Mouse (Mus musculus) hindbrain, postnatal 0 days (tissue): ENCODE measurements around the gene Ppard. TPM values are rescaled to one million over a fixed set of nuclear protein-coding genes. Genes with fewer than 3 reads are reported as not detected.

Experiments used
- ATAC-seq: fragments of 200-750 bp; cut with Nextera tagmentation; 2 replicates; pipeline ENCODE4 v1.8.0; 2017; ENCODE audit warnings: mild to moderate bottlenecking, moderate TSS enrichment, moderate library complexity
- DNase-seq: peaks from one replicate; pipeline ENCODE4 v3.0.0-alpha.2; 2015; ENCODE audit warnings: low spot score
- H3K27ac ChIP-seq: fragments of 300-500 bp; sonication (generic); 2 replicates; pipeline ENCODE4 v1.5.1; 2014; ENCODE audit warnings: mild to moderate bottlenecking
- H3K27me3 ChIP-seq: fragments of 300-500 bp; sonication (generic); 2 replicates; pipeline ENCODE4 v1.6.1; 2014; ENCODE audit warnings: low read length, mixed read lengths; ENCODE audit not compliant: insufficient read depth
- H3K36me3 ChIP-seq: fragments of 300-500 bp; sonication (generic); 2 replicates; pipeline ENCODE4 v1.6.1; 2014; ENCODE audit warnings: low read length, mixed read lengths; ENCODE audit not compliant: insufficient read depth
- H3K4me1 ChIP-seq: fragments of 300-500 bp; sonication (generic); 2 replicates; pipeline ENCODE4 v1.6.1; 2014; ENCODE audit warnings: antibody characterized with exemption, low read length, mixed read lengths; ENCODE audit not compliant: insufficient read depth
- H3K4me2 ChIP-seq: fragments of 300-500 bp; sonication (generic); 2 replicates; pipeline ENCODE4 v1.6.1; 2014; ENCODE audit warnings: low read depth, mild to moderate bottlenecking, low read length, moderate library complexity, mixed read lengths
- H3K4me3 ChIP-seq: fragments of 300-500 bp; sonication (generic); 2 replicates; pipeline ENCODE4 v1.5.1; 2014; ENCODE audit warnings: low read length
- H3K9ac ChIP-seq: fragments of 300-500 bp; sonication (generic); replicated peaks from 2 replicates; pipeline ENCODE4 v1.6.1; 2014; ENCODE audit warnings: mild to moderate bottlenecking, low read length, moderate library complexity, mixed read lengths
- H3K9me3 ChIP-seq: fragments of 300-500 bp; sonication (generic); 2 replicates; pipeline ENCODE4 v1.6.1; 2016; ENCODE audit warnings: low read length, mixed read lengths
- CTCF ChIP-seq: IDR thresholded peaks from 2 replicates; pipeline ENCODE4 v1.5.1; 2016; ENCODE audit warnings: antibody characterized with exemption, control low read depth, low read depth
- WGBS: fragments of 180-500 bp; shearing (Covaris S2); extraction: QIAGEN DNeasy Blood & Tissue Kit; methylation state at CpG from one replicate; pipeline ENCODE4 v1.1.7; 2014; 5-methylcytosine and 5-hydroxymethylcytosine counted together
- polyA plus RNA-seq: library from polyadenylated mRNA; unstranded; fragments of >200 nt; fragmentation: Nextera tagmentation; extraction: Ambion mirVana; gene quantifications from 2 replicates; pipeline ENCODE4 v1.2.1, GENCODE M21; 2015
- total RNA-seq: library from RNA; depleted of rRNA; stranded (reverse); fragments of >200 nt; gene quantifications from 2 replicates; pipeline ENCODE4 v1.2.3, GENCODE M21; 2014

Gene Ppard
- total and polyA plus RNA-seq, 2 experiments from 2014 or later = 1.7 to 16.4 TPM

DNA sequence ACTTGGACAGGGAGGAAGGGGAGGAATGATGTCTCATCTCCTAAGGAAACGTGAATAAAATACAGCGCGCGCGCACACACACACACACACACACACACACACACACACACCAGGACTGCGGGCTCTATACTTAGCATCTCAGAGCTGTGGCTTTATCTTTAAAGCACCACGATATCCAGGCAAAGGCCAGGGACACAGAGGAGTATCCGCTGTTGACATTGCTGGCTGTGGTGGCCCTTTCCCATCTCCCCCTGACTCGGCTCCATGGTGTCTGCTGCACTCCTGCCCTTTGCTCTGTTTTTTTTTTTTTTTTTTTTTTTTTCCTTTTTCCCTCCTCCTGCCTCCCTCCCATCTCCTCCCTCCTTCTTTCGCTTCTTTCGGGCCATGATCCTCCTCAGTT, 29.3 kb downstream of the Ppard start:
- H3K27me3 ChIP-seq = no peaks in the 10 kb centered on the region
- no peak overlapping the region for H3K9ac ChIP-seq
- no peaks in the 10 kb centered on the region for H3K9me3 ChIP-seq
- H3K4me2 ChIP-seq = no peak overlapping the region
- no peak overlapping the region for H3K4me3 ChIP-seq
- no peak for TF ChIP-seq CTCF
- no peak overlapping the region for H3K27ac ChIP-seq
- no peaks in the 10 kb centered on the region for H3K36me3 ChIP-seq
- H3K4me1 ChIP-seq = no peaks in the 10 kb centered on the region; the same call in 1 of the 2 replicates
- no peak for ATAC-seq
- 71% methylated on average over 6 of the region's 11 CpGs for WGBS
- no peak for DNase-seq

DNA sequence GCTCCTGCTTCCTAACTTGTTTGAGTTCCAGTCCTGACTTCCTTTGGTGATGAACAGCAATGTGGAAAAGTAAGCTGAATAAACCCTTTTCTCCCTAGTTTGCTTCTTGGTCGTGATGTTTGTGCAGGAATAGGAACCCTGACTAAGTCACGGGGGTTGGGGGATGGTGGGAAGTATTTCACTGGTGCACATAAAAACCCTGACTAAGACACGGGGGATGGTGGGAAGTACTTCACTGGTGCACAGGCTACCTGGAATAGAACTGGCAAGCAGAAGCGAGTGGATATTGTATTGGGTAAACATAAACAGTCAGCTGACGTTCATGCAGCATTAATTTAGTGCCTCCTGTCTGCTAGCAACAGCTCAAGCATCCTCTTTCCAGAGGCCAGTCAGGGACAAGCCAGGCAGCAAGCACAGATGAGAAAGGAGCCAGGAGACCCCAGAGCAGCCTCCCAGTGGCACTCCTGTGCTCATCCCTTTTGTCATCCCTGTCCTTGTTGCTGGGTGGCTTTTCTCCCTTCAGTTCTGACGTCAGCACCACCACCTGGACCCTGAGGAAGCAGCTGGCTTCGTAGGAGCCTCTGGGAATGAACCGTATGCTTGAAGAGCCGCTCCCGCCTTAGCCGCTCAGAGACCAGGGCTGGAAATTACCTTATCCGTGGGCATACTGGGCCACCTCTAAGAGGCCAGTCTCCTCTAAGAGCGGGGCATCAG, 30.8 kb downstream of the Ppard start:
- DNase-seq = no peak
- ATAC-seq = peak; percentile 42; the same call in 1 of the 2 replicates
- H3K36me3 ChIP-seq = no peaks in the 10 kb centered on the region
- H3K4me1 ChIP-seq = no peaks in the 10 kb centered on the region
- no peak overlapping the region for H3K4me2 ChIP-seq
- no peak overlapping the region for H3K9ac ChIP-seq
- no peak for TF ChIP-seq CTCF
- no peaks in the 10 kb centered on the region for H3K27me3 ChIP-seq
- no peak overlapping the region for H3K4me3 ChIP-seq
- WGBS = 61% methylated on average over 13 of the region's 13 CpGs
- no peak overlapping the region for H3K27ac ChIP-seq
- no peaks in the 10 kb centered on the region for H3K9me3 ChIP-seq

DNA sequence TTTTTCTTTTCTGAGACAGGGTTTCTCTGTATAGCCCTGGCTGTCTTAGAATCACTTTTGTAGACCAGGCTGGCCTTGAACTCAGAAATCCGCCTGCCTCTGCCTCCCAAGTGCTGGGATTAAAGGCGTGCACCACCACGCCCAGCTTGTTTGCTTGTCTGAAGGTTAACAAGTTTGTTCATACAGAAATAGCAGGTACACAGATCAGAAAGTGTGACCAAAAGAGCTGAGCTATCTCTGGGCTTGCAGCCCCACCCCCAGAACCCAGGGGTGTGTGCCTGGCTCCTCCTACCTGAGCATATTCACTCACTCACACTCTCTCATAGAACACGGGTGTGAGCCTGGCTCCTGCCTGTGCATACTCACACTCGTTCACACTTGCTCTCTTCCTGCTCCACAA, 34.8 kb downstream of the Ppard start:
- no peak for TF ChIP-seq CTCF
- H3K9ac ChIP-seq = no peak overlapping the region
- H3K4me3 ChIP-seq = no peak overlapping the region
- H3K9me3 ChIP-seq = no peaks in the 10 kb centered on the region
- 91% methylated on average over 5 of the region's 5 CpGs for WGBS
- H3K27me3 ChIP-seq = no peaks in the 10 kb centered on the region
- ATAC-seq (no peak), DNase-seq (no peak)
- H3K4me2 ChIP-seq = no peak overlapping the region
- H3K27ac ChIP-seq = no peak overlapping the region
- no peaks in the 10 kb centered on the region for H3K4me1 ChIP-seq
- no peaks in the 10 kb centered on the region for H3K36me3 ChIP-seq

DNA sequence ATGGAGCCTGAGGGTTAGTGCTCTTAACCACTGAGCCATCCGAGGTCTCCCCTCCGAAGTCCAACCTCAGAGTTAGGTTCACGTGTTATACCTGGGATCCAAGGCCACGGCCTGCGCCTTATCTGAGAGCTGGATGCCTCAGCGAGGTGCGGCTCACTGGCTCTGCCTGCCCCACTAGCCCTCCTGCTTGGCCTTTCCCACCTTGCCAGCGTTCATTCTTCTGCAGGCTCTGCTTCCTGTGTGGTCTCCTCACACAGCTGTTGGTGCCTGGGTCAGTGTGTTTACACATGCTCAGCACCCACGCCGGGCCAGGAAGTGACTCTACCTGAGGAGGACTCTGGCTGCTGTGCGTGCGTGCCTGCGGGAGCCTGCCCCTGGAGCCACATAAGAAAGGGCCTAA, 37.7 kb downstream of the Ppard start:
- no peak for TF ChIP-seq CTCF

DNA sequence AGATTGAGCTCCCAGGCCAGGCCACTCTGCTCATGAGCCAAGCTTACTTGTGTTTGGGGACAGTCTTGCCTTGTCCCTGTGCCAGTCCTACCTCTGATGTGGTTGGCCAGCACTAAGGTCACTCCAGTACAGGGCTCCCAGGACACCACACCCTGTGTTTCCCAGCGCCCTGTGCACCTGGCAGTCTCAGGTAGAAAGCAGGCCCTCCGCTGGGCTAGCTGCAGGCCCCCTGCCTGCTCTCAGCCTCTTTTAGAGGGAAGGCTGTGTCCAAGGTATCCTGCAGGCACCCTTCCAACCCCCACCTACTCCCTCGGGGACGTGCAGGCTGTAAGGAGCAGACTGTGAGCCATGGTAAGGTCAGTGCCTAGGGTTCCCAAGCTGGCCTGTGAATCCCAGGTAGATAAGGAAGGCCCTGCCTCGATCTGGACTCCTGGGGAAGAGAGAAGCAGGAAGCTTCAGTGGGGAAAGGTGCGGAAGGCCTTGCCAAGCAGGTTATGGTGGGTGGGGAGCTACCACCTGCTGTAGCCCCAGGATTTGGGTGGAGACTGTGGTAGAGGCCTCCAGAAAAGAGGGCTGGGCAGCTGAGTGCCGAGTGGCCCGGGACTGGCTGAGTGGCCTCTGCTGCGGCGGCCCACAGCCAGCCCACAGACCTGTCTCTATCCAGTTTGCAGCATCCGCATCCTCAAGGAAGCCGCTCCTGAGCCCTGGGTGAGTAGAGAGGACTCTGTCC, 39.2 kb downstream of the Ppard start:
- Histone ChIP-seq H3K27ac (no peak overlapping the region), H3K9me3 (no peaks in the 10 kb centered on the region), H3K4me1 (peaks cover 3% of the 10 kb centered on the region; the same call in 1 of the 2 replicates), H3K4me2 (no peak overlapping the region), H3K36me3 (no peaks in the 10 kb centered on the region), H3K4me3 (no peak overlapping the region), H3K27me3 (no peaks in the 10 kb centered on the region), H3K9ac (no peak overlapping the region)
- WGBS = 82% methylated on average over 12 of the region's 12 CpGs
- TF ChIP-seq CTCF = no peak
- DNase-seq (no peak), ATAC-seq (no peak)

More for the DNA sequence above, 37.7 kb downstream of the Ppard start:
- ATAC-seq (no peak), DNase-seq (no peak)
- H3K36me3 ChIP-seq = no peaks in the 10 kb centered on the region
- H3K4me2 ChIP-seq = no peak overlapping the region
- no peak overlapping the region for H3K27ac ChIP-seq
- H3K27me3 ChIP-seq = no peaks in the 10 kb centered on the region
- H3K9me3 ChIP-seq = no peaks in the 10 kb centered on the region
- peaks cover 3% of the 10 kb centered on the region; the same call in 1 of the 2 replicates for H3K4me1 ChIP-seq
- no peak overlapping the region for H3K9ac ChIP-seq
- WGBS = 86% methylated on average over 13 of the region's 13 CpGs
- H3K4me3 ChIP-seq = no peak overlapping the region

DNA sequence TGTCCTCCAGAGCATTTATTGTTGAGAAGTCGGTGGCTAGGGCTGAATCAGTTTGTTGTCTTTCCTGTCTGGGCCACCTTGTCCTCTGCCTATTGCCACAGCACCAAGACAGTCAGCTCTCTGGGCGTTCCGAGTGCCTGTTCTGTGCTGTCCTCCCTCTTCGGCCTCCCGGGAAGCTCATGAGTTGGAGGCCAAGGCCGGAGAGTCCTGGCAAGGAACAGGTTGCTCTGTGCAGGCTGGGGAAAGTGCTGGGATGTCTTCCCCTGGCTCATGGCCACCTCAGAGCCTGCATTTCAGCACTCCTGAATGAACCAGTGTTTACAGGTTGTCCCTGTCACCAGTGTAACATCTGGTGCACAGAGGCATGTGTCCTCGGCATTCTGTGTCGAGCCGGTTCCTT, 39.8 kb downstream of the Ppard start:
- no peaks in the 10 kb centered on the region for H3K9me3 ChIP-seq
- H3K9ac ChIP-seq = no peak overlapping the region
- no peak for TF ChIP-seq CTCF
- H3K4me2 ChIP-seq = no peak overlapping the region
- DNase-seq (no peak), ATAC-seq (no peak)
- no peaks in the 10 kb centered on the region for H3K36me3 ChIP-seq
- no peak overlapping the region for H3K27ac ChIP-seq
- H3K27me3 ChIP-seq = no peaks in the 10 kb centered on the region
- no peak overlapping the region for H3K4me3 ChIP-seq
- H3K4me1 ChIP-seq = peaks cover 3% of the 10 kb centered on the region; the same call in 1 of the 2 replicates
- WGBS = 74% methylated on average over 9 of the region's 9 CpGs

DNA sequence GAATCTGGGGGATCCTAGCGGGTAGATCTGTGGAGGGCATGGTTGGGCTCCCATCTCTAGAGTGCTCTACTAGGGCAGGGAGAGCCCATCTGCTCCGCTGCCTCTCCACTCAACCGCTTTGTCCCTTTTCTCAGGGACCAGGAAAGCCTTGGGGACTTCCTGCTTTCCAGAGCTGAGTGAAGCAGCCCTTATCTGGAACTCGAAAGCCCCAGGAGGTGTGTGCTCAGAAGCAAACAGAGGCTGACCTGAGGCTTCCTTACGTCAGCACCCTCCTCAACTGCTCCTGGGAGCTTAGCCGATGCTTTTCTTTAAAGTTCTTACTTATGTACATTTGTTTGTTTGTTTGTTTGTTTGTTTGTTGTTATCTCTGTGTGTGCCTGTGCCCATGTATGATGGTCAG, 40.3 kb downstream of the Ppard start:
- DNase-seq (no peak), ATAC-seq (no peak)
- Histone ChIP-seq H3K4me1 (peaks cover 3% of the 10 kb centered on the region; the same call in 1 of the 2 replicates), H3K36me3 (no peaks in the 10 kb centered on the region), H3K9me3 (no peaks in the 10 kb centered on the region), H3K27me3 (no peaks in the 10 kb centered on the region), H3K4me2 (no peak overlapping the region), H3K4me3 (no peak overlapping the region), H3K9ac (no peak overlapping the region), H3K27ac (no peak overlapping the region)
- TF ChIP-seq CTCF = no peak
- WGBS = 62% methylated on average over 6 of the region's 6 CpGs
